Mouse (Mus musculus) kidney, adult 2 months (tissue): ENCODE measurements at regions not wholly inside any gene's neighbourhood (a gene's known extent, or its start where the extent isn't known, plus 50 kb on each side); places are given as distances from the start of the nearest gene placed in this dataset.

ENCODE experiments used
- CTCF ChIP-seq: fragments of 200-500 bp; conservative IDR thresholded peaks from 2 replicates; pipeline ENCODE4 v1.5.1; 2011; ENCODE audit warnings: low read depth, mild to moderate bottlenecking, control low read depth, low read length, moderate library complexity, mixed read lengths; ENCODE audit not compliant: insufficient read depth, insufficient read length
- POLR2A ChIP-seq: fragments of 200-500 bp; IDR thresholded peaks from one replicate; pipeline ENCODE4 v1.6.1; 2011; ENCODE audit warnings: low read depth, low read length, control low read depth

DNA sequence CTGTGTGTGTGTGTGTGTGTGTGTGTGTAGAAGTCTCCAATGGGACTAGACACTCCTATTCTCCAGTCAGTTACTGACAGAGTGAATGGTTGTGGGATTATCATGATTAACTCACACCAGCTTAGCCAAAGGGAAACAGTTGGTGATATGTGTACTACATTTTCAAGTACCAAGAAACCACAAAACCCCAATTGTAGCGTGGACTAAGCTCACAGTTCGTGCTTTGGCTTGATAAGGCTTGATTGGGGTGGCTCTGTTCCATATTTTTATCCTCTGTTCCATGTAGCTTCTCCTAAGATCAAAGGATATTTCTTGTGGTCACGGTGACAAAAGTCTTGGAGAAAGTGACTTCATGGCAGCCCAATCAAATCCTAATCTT lies 51.9 kb upstream of the Tab2 start:
- TF ChIP-seq CTCF (no peak), POLR2A (no peak)
